Mouse (Mus musculus): Measurements from ENCODE around the gene Casp7.
"Not testable (repeated sequence)": the region's sequence is repeated elsewhere in the genome, so short reads cannot be mapped to it uniquely, and the experiment has no call there.

The Casp7 gene

GRCm38 (mm10) chr19:56396669-56397621, at the start of gene Casp7:
Casp7 (plus strand) TSS chr19:56397129.
- peak; percentile 53 to 59 for DNase-seq

DNA sequence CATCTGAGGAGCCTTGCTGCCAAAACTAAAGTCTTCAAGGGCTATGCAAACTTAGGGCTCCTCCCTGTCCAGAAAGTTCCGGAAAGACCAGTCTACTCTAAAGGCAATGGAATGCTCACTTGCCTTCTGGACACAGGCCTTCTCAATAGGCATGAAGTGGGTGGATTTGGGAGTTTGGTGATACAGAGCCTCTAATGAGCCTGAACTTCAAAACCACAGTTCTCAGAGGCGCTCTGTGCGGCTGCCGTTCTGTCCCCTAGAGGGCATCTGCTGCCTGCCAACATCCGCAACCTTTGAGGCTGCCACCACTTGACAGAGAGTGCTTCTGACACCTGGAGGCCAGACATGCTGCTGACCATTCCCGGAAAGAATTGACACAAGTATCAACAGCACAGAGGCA, 47.6 kb upstream of the Casp7 start:
- no peak for DNase-seq

- no peak for DNase-seq
These were observed 43.2 kb upstream of the Casp7 start for GRCm38 (mm10) chr19:56353689-56354088.

DNA sequence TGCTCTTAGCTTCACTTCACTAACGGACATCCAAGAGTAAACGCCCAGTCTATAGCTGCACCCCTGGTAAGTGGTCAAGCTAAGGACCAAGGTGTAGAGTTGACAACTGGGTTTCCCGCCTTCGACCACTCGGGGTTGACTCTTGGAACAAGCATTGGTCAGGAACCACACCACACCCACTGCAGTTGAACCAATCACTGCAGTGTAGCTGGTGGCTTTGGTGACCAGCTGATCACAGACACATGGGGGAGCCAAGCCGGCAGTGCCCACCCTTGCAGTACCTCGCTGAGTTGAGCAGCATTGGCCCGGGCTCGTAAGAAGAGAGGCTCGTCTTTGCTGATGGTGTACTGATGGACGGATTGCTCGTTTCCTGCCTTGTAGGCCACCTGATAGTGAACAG, 41.7 kb upstream of the Casp7 start:
- no peak for DNase-seq

- peak; percentile 58 to 79 for DNase-seq
These were observed 40.2 kb upstream of the Casp7 start for GRCm38 (mm10) chr19:56356480-56357373.

GRCm38 (mm10) chr19:56357374-56357708, 39.6 kb upstream of the Casp7 start:
- DNase-seq, result not testable (repeated sequence)

DNA sequence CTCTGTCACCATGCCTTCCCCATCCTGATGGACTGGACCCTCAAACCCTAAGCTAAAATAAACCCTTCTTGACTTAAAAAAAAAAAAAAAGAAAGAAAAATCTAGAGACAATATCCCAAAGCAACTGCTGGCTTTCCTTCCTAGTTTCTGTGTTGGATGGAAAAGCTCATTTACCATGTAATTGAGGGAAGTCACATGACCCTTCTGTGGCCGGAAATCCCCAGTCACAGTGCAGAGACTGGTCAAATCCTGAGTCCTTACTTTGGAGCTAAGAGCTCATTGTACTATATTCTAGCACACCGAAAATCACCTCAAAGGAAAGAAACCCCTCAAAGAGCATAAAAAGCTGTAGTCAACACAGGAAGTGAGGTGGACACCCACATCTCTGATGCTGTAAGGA, 38.0 kb upstream of the Casp7 start:
- DNase-seq, result no peak

DNA sequence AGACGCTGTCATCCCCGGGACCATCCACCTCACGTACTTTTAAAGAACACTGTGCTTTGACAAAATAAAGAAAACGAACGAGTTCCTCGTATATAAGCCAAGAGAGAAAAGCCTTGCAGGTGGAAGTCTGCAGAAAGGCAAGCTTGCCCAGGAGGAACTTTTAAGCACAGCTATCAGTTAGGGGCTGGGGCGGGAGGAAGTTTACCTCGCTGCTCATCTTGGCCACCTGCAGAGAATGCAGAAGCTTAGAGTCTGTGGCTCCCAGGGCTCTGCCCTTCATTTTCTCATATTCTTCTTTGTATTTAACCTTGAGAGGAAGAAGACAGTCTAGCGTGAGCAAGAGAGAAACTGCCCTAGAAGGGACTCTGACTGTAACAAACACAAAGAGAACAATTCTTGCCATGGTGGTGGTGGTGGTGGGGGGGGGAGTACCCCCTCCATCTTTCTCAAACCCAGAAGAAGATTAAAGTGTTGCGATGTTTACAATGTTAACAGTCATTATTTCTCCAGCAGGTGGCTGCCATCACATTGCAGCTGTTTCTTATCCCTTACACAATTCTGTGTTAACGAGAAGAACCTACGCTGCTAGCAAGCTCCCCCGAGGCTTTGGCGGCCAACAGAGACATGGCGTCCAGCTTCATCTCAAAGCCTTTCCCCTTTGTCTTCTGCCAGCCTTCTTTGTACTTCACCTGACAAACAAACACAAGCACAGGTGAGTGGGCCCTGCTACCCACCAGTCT, 33.0 kb upstream of the Casp7 start:
- no peak for DNase-seq

GRCm38 (mm10) chr19:56364563-56364962, 32.4 kb upstream of the Casp7 start:
- no peak for DNase-seq

GRCm38 (mm10) chr19:56366168-56366567, 30.8 kb upstream of the Casp7 start:
- no peak for DNase-seq

- DNase-seq, result no peak
These were observed 30.3 kb upstream of the Casp7 start for GRCm38 (mm10) chr19:56366625-56367024.

- DNase-seq, result no peak
These were observed 29.2 kb upstream of the Casp7 start for GRCm38 (mm10) chr19:56367778-56368177.

DNA sequence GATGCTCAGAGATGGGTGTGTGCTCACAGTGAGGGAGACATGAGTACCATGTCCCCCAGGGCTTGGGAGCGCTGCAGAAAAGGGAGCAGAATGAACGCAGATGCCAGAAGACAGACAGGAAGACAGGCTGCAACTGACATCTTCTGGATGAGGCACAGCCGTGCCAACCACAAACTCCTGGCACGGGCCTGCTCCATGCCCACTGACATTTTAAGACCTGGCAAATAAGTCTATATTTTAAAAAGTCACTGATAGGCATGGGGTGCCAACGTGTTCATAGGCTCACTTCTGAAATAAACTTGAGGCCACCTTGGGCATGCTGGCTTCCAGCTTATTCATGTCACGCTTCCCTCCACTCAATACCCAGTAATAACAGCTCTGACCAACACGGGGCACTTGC, 28.0 kb upstream of the Casp7 start:
- no peak for DNase-seq

- DNase-seq, result no peak
These were observed 26.4 kb upstream of the Casp7 start for GRCm38 (mm10) chr19:56370389-56371150.

- DNase-seq, result no peak
These were observed 24.7 kb upstream of the Casp7 start for GRCm38 (mm10) chr19:56372226-56372625.

DNA sequence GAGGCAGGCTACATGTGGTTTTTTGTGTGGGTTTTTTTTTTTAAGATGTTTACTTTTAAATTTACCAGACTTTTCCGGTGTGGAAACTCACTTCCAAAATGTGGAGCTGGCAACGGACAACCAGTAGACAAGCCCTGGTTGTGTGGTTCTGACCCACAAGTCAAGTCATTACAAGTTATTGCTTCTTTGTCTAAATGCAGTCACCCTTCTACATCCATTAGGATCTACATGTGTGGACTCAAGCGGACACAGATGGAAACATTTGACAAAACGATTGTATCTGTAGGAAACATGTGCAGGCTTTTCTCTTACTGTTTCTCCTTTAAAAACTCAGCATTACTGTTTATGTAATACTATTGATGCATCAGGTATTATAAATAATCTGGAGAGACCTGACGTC, 23.7 kb upstream of the Casp7 start:
- no peak for DNase-seq

- no peak for DNase-seq
These were observed 22.9 kb upstream of the Casp7 start for GRCm38 (mm10) chr19:56374011-56374410.

- DNase-seq, result no peak
These were observed 18.9 kb upstream of the Casp7 start for GRCm38 (mm10) chr19:56378007-56378406.

GRCm38 (mm10) chr19:56378554-56379172, 18.3 kb upstream of the Casp7 start:
- DNase-seq, result peak; percentile 30 to 37

- DNase-seq, result no peak
These were observed 16.6 kb upstream of the Casp7 start for GRCm38 (mm10) chr19:56380341-56380740.

DNA sequence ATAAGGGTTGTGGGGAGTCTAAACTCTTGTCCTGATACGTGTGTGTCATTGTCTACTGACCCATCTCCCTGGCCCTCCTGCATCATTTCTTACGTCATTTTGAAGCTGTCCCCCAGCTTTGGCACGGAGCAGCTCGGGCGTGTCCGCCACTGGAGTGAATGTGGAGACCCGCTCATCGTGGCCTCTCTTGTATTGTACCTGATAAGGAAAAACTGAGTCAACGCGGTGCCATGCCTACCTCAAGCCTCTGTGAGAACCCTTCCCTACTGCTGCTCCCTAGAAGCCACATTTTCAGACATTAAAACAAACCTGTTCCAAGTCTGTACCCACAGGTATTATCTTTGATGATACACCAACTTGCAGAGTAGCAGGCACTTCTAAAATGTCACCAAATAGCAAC, 15.5 kb upstream of the Casp7 start:
- DNase-seq, result no peak

GRCm38 (mm10) chr19:56385546-56385945, 11.4 kb upstream of the Casp7 start:
- no peak for DNase-seq

All from cerebellum, postnatal 14 days (tissue).